Mouse (Mus musculus) right cerebral cortex, postnatal 10 days (tissue): ENCODE measurements around the gene Bcam.

Source experiments
- DNase-seq, 2 experiments: peaks; one replicate each; pipeline ENCODE4 v3.0.0; 2021; ENCODE audit warnings: low spot score in 2 of 2

The Bcam gene

DNA sequence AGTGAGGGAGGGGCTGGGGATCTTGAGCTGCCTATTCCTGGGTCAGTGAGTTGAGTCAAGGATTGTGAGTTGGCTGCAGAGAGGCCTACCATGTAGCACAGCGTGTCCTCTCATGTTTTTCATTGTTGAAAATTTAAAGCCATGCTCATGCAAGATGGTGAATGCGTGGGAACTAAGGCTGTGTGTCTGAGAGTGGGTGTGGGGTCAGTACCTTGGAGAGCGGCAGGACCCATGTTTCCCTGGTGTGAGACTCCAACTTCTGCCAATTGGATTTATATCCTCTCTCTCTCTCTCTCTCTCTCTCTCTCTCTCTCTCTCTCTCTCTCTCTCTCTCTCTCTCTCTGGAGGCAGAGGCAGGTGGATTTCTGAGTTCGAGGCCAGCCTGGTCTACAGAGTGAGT is 44.3 kb downstream of the Bcam start:
- DNase-seq, result no peak

DNA sequence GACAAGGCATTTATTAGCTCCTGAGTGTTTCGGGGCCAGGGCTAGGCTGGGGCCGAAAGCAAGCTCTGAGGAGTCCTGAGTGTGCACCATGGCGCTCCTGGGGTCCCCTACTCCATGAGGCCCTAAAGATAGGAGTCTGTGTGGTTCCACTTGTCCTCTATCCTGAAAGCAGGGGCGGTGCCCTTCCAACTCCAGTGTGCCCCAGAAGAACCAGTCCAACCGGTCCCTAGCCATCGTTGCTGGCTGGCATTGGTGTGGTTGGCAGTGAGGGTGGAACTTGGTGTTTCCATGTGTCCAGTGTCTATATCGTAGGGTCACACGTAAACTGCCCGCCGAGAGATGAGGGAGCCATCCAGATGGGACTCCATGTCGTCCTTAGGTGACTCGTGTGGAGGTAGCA is 46.6 kb downstream of the Bcam start:
- peak in 1 of 2 experiments; percentile 22 for DNase-seq

DNA sequence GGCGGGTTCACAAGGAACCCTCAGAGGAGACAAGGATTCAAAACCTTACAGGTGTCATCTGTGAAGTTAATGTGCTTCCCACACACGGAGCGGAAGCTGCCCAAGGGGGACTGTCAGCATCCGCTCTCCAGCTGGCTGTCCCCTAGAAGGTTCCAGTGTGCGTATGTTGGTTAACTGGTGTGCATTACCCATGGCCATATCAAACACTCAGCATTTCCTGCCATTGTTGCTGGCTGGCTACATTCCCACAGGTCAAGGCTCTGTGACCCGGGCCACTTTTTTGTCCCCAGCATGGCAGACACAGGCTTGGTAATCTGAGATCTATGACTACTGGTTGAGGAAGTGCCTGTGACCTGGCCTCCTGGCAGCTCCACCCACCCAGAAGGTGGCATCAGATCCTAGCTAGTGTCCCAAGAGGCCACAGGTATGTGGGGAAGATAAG is 48.0 kb downstream of the Bcam start:
- peak in 1 of 2 experiments; percentile 21 for DNase-seq

DNA sequence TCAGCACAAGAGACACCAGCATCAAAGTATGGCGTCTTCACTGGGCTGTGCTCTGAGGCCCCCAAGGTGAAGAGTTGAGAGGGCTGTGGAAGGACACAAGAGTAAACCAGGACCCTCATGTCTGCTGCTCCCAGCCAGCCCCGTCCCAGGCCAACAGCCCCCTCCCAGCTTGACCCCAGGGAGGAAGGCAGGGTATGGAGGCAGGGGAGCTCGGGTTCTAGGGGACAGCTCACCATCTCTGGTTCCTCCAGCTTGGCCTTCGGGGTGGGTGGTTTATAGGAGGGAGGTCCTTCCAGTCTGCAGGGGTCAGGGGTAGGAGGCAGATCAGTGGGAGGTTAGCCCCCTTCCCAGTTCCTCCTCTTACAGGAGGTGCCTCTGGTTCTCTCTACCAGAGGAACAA is 51.6 kb downstream of the Bcam start:
- no peak for DNase-seq

DNA sequence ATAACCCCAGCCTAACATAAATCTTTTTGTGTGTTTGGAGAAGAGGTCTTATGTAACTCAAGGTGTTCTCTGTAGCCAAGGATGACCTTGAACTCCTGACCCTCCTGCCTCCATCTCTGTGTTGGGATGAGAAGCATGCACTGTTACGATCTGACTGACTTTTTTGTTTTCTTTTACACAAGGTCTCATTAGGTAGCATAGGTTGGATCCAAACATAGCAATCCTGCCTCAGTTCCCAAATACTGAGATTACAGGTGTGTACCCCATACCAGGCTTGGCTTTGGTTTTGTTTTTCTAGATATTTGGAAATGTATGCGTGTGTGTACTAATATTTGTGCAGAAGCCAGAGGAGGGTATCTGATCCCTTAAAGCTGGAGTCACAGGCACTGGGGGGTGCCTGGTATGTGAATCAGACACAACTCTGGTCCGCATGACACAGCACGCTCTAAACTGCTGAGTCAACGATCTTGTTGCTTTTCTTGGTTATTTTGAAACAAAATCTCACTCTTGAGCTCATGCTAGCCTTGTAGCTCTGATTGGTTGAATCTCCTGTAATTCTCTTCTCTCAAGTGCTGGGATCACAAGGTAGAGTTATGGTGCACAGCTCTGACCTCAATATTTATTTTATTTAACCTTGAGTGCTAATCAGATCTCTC is 52.4 kb downstream of the Bcam start:
- DNase-seq, result no peak

DNA sequence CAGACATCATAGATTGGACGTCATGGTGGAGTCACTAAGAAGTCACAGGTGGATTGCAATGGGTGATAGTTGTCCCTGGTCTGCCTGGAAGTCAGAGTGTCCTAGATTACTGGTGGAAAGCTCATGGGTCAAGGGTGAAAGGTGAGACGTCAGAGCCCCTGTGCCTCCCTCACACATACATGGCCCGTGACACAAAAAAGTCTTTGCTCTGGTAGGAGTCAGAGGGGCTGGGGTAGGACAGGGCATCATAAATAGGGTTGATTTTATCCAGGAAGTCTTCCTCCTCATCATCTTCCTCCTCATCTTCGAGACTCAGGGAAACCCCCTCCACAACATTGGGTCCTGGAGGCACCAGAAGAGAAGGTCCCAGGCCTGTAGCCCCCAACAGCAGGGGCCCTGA is 53.5 kb downstream of the Bcam start:
- no peak for DNase-seq

DNA sequence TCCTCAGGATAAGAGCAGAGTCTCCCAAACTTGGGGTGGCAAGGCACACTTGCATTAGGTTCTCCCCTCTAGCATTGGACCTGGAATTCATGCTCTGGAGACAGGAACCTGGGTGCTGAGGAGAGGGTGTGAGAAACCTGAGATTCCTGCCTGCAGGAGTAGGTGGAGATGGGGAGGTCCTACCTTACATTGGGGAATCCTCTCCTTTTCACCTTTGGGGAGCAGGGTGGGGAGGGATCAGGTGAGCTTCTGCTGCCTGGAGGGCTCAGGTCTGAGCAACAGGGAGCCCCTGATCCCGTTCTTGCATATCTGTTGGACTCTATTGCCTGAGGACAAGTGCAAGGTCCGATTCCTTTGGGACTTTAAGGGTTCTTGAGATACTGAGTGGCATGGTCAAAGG is 54.0 kb downstream of the Bcam start:
- no peak for DNase-seq

DNA sequence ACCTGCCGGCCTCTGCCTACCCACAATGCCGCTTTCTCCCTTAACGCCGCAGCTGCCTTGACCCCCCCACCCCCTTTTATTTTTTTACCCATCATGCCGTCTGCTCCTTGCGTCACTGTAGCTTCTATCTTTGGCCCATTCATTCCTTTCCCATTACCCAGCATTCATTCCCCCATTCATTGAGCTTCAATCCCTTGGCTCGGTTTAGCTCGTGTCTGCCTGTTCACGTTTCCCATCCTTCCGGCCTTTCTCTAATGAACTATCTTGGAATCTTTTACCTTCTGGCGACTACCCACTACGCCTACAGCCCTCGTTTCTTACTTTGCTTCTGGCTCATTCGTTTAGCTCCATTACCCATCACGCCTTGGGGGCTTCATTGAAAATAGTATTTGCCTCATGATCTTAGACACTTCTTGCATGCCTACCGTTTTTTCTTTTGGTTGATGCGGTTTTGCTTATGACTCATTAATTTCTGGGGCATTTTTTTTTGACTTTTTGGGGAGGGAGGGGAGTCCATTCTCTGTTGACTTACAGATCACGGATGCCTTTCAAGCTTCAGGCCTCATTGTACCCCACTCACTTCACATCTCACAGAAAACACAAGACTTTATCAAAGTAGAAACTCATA is 54.6 kb downstream of the Bcam start:
- no peak for DNase-seq

DNA sequence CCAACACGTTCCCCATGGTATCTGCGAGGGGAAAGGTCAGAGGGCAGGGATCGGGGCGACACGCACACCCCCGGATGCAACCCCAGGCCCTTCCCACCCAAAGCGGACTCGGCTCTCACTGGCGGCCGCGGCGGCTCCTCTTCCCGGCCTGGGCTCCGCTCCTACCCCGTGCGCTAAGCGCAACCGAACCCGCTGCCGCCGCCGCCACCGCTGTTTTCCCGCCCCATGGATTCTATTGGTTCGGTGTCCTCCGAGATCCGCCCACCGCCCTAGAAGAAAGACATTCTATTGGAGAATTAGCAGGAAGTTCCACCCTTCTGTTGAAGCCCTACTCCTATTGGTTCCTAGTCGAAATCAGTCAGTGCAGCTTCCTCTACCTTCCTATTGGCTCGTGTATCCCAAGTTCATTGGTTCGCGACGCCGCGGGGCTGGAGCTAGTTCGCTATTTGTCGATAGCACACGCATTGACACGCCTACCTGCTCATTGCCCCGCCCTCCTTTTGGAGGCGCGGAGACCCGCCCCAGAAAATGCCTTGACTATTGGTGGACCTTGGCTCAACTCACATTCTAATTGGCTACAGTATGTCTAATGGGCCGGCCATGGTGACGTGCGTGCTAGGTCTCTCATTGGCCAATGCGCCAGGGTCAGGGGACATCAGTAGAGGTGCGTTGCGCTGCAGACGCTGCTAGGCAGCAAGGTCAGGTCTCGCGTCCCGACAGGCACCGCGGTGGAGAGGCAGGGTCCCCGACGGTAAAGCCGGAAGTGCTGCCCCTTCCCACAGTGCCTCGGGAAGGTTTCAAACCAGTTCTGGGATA is 55.4 kb downstream of the Bcam start, which contains the start of gene Tomm40:
Gene Tomm40 (minus strand): TSS at position 200 of the 816 bp plus-strand sequence.
- DNase-seq, result peak; percentile 100

DNA sequence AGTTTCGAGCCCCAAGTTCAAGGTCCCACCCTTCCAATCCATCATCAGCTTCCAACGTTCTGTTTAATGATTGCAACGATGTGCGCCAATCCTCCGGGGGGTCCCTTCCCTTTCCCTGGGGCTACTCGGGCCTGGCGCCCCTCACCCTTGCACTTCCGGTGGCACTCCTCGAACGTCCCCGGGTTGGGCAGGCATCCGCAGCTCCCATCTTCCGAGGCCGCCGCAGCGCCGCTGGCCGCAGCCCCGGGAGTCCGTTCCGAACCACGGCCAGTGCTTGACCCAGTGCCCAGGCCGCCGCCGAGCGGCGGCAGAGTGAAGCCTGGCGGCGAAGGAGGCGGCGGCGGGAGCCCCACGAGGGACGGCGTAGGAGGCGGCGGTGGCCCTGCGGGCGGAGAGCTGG is 56.0 kb downstream of the Bcam start:
- no peak for DNase-seq

DNA sequence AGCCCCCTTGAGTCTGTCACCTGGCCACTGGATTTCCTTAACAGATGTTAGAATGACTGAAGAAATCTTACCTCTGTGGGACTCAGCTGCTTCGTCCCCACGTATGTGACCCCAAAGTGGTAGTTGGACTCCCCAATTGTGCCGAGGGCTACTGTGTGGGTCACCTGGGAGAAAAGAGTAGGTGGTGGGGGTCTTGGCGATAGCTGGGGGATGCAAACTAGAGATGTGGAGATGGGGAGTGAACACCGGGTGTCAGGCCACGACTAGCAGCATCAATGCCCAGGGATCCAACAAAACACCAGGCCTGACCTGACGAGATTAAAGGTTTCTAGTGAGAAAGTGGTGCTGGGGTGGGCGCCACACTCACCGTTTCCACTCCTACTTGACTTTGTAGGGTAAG is 57.2 kb downstream of the Bcam start:
- DNase-seq, result no peak

DNA sequence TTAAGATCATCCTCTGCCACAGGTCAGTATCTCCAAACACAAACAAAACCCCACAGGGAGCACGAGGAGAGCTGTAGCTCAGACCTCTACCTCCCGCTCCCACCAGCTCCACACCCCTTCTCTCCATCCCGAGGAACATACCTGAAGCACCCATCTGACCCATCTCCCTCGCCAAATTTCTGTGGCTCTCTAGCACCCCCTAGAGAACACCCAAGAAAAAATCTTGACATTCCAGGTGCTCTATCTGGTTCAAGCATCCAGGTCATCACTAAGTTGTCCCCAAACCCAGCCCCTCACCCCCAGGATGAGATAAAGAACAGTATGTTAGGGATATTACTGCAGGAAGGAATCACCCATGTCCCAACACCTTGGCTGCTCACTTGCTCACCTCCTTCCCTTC is 57.6 kb downstream of the Bcam start:
- DNase-seq, result no peak

DNA sequence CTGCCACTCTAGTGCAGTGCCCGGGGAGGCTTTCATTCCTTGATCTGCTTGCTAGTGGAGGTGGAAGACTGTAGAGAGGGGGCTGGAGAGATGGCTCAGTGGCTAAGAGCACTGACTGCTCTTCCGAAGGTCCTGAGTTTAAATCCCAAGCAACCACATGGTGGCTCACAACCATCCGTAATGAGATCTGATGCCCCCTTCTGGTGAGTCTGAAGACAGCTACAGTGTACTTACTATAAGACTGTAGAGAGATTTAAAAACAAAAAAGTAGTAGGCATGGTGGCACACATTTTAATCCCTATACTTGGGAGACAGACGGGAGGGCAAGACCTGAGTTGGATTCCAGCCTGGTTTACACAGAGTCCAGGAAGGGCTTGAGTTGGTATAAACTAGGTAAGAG is 58.4 kb downstream of the Bcam start:
- no peak for DNase-seq

DNA sequence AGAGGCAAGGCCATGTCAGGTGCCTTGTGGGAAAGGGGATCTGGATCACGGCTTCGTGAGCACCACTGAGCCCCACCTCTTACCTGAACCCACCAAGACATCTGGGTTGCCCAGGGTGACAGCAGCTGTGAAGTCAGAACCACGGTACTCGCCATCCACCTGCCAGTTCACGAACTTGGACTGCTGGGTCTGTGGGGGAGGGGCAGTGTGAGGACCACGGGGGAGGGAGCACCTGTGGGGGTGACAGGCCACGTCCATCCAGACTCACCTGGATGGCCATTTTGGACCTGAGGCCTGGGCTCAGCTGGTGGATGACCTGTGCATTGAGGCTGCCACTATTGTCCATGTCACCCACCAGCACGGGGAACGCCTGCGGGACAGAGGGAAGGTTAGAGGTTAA is 60.2 kb downstream of the Bcam start:
- no peak for DNase-seq
